Mouse (Mus musculus) stomach, embryonic 15.5 days (tissue): Measurements from ENCODE around the gene Hoxa2. TPM values are rescaled to one million over a fixed set of nuclear protein-coding genes. Genes with fewer than 3 reads are reported as not detected.

Experiments
- ATAC-seq: fragments of 200-750 bp; cut with Nextera tagmentation; 2 replicates; pipeline ENCODE4 v1.8.0; 2017; ENCODE audit warnings: low read depth, moderate number of reproducible peaks, moderate TSS enrichment; ENCODE audit not compliant: insufficient read depth, low FRiP score
- H3K27ac ChIP-seq: fragments of 300-500 bp; sonication (generic); 2 replicates; pipeline ENCODE4 v1.5.1; 2015; ENCODE audit warnings: mild to moderate bottlenecking, inconsistent platforms
- H3K27me3 ChIP-seq: fragments of 300-500 bp; sonication (generic); replicated peaks from 2 replicates; pipeline ENCODE4 v1.6.1; 2015; ENCODE audit warnings: inconsistent platforms
- H3K36me3 ChIP-seq: fragments of 300-500 bp; sonication (generic); 2 replicates; pipeline ENCODE4 v1.6.1; 2015; ENCODE audit warnings: inconsistent platforms
- H3K4me1 ChIP-seq: fragments of 300-500 bp; sonication (generic); 2 replicates; pipeline ENCODE4 v1.6.1; 2015; ENCODE audit warnings: inconsistent platforms
- H3K4me2 ChIP-seq: fragments of 300-500 bp; sonication (generic); 2 replicates; pipeline ENCODE4 v1.6.1; 2015; ENCODE audit warnings: mild to moderate bottlenecking, inconsistent platforms
- H3K4me3 ChIP-seq: fragments of 300-500 bp; sonication (generic); replicated peaks from 2 replicates; pipeline ENCODE4 v1.5.1; 2015; ENCODE audit warnings: inconsistent platforms
- H3K9ac ChIP-seq: fragments of 300-500 bp; sonication (generic); 2 replicates; pipeline ENCODE4 v1.6.1; 2015; ENCODE audit warnings: inconsistent platforms
- H3K9me3 ChIP-seq: fragments of 300-500 bp; sonication (generic); 2 replicates; pipeline ENCODE4 v1.6.1; 2016; ENCODE audit warnings: inconsistent platforms
- WGBS: fragments of 180-500 bp; shearing (Covaris S2); methylation state at CpG from one replicate; pipeline ENCODE4 v1.1.7; 2015; 5-methylcytosine and 5-hydroxymethylcytosine counted together
- polyA plus RNA-seq: library from polyadenylated mRNA; unstranded; fragments of >200 nt; fragmentation: Nextera tagmentation; extraction: Ambion mirVana; gene quantifications from 2 replicates; pipeline ENCODE4 v1.2.1, GENCODE M21; 2015

Gene Hoxa2
- polyA plus RNA-seq, 1 experiment from 2014 or later: 8.8 TPM

DNA sequence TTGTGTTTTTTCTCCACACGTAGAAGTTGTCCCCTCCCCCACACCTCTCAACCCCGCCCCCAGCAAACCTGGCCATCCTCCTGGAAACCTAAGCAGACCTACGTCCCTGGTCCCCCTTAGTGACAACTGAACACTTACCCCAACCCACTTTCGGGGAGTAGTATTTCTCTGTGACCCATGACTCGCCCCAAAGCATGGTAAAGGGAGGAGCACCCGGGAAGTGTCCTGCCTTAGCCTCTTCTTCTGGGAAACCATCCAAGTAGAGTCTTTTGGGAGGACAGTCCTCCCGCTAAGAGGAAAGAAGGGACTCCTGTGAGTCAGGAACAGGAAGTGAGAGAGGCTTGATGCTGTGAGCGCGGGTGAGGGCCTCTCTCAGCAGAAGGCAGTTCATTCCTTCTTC lies 4.7 kb downstream of the Hoxa2 start:
- H3K4me1 ChIP-seq: peaks cover 23% of the 10 kb centered on the region

DNA sequence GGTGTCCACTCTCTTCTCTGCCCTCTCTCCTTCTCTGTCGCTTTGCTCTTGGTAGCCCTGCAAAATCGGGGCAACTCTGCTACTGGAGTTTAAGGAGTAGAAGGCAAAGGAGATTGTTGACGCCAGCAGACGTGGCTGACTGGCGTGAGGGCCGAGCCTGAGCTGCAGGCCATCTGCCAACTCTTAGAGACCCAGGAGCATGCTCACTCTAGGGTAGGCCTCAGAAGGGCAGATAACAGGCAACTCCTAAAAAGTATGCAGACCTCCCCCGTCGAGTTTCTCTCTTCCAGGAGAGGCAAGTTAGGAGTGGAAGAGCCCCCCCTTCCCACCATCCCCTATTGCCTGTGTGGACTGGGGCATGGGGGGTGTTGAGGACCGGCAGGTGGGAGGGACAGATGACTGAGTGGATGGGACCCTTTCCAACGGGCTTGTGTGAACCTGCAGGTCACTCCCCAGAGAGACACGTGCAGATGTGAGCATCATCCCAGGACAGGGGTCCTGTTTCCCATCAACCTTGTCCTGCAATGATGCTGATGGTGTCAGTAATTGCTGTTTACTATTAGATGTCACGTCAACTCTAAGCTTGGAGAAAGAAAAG lies 5.4 kb downstream of the Hoxa2 start:
- 7% methylated on average over 12 of the region's 12 CpGs for WGBS
- H3K4me3 ChIP-seq: peak overlapping the region; percentile 67
- H3K27me3 ChIP-seq: peaks cover 18% of the 10 kb centered on the region; the same call in 1 of the 2 replicates
- ATAC-seq: no peak
- H3K9me3 ChIP-seq: no peaks in the 10 kb centered on the region
- H3K4me1 ChIP-seq: peaks cover 21% of the 10 kb centered on the region
- peak overlapping the region; percentile 96 for H3K27ac ChIP-seq
- peak overlapping the region; percentile 67; the same call in 1 of the 2 replicates for H3K9ac ChIP-seq
- peak overlapping the region; percentile 88 for H3K4me2 ChIP-seq
- no peaks in the 10 kb centered on the region for H3K36me3 ChIP-seq

More for the DNA sequence above, 4.7 kb downstream of the Hoxa2 start:
- Histone ChIP-seq H3K9ac (no peak overlapping the region), H3K27ac (peak overlapping the region; percentile 96), H3K4me3 (peak overlapping the region; percentile 67), H3K27me3 (peaks cover 18% of the 10 kb centered on the region; the same call in 1 of the 2 replicates), H3K4me2 (peak overlapping the region; percentile 88), H3K9me3 (no peaks in the 10 kb centered on the region), H3K36me3 (no peaks in the 10 kb centered on the region)
- 5% methylated on average over 9 of the region's 9 CpGs for WGBS
- ATAC-seq: no peak

DNA sequence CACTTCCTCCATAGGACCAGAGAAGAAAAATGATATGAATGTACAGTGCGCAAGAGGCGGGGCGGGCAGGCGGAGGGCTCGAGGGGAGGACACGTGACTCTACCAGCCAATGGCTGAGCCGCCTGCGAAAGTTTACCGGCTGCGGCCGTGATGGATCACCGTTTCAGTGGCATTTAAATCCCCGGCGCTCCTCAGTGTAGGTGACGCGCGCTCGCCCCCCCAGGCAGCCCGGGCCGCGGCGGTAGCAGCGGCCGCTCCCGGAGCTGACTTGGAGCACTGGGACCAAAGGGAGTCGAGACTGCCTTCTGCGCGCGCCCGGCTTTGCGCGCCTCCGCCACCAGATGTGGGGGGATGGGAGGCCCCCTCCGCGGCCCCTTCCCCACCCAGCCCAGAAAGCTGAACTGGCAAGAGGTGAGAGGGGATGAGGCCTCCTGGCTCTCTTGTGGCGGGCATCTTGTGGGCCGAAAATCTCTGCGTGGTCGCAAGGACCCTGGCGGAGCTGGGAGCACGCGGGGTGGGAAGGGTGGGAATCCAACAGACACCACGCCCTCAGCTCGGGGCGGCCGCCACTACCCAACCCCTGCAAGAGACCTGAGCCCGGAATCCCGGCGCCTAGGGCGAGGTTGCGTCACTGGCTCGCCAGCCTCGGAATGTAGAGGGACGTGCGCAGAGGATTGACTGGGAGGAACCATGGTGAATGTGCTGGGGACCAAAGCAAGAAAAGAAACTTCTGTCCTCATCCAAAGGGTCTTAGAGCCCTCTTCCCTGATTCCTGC lies 6.2 kb downstream of the Hoxa2 start, which contains the start of gene Hoxa1:
TSS of gene Hoxa1 (minus strand) at position 42 of the 776 bp plus-strand sequence.
- peak within 1 kb of the TSS; percentile 96 for H3K27ac ChIP-seq
- H3K4me2 ChIP-seq: peak within 1 kb of the TSS; percentile 88
- no peaks in the 10 kb centered on the region for H3K36me3 ChIP-seq
- peak within 1 kb of the TSS; percentile 67 for H3K9ac ChIP-seq
- peaks cover 21% of the 10 kb centered on the region for H3K4me1 ChIP-seq
- peak; percentile 83 for ATAC-seq
- H3K27me3 ChIP-seq: peaks cover 18% of the 10 kb centered on the region; the same call in 1 of the 2 replicates
- peak within 1 kb of the TSS; percentile 67 for H3K4me3 ChIP-seq
- H3K9me3 ChIP-seq: no peaks in the 10 kb centered on the region
- WGBS: under 1% methylated on average over 53 of the region's 55 CpGs

DNA sequence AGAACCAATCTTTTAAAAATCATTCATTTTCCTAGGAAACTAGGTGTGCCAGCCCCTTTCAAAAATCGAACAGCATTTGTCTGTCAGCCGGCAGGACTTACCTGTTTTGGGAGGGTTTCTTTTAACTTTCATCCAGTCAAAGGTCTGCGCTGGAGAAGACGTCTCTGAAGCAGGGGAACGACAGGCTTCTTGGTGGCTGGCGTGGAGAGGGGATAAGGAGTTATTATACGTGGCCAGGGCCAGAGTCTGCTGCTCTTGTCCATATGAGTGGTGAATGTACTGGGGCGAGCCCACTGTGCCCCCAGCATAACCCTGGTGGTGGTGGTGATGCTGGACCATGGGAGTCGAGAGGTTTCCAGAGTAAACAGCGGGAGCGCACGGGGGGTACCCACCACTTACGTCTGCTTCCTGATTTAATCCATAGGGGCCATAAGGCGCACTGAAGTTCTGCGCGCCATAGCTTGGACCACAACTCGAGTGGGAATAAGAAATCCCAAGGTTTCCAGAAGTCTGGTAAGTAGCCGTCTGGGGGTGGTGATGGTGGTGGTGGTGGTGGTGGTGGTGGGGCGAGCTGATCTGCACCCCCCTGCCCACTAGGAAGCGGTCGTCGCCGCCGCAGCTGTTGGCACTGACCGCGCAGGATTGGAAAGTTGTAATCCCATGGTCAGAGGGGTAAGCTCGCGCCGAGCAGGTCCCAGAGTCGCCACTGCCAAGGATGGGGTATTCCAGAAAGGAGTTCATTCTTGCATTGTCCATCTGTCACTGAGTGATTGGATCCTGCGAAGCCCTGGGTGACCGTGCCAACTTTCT lies 7.0 kb downstream of the Hoxa2 start:
- no peak overlapping the region for H3K9ac ChIP-seq
- H3K4me3 ChIP-seq: peak overlapping the region; percentile 67
- no peak overlapping the region for H3K27ac ChIP-seq
- peak overlapping the region; percentile 88 for H3K4me2 ChIP-seq
- H3K27me3 ChIP-seq: peaks cover 18% of the 10 kb centered on the region; the same call in 1 of the 2 replicates
- H3K36me3 ChIP-seq: no peaks in the 10 kb centered on the region
- no peaks in the 10 kb centered on the region for H3K9me3 ChIP-seq
- WGBS: 4% methylated on average over 32 of the region's 32 CpGs
- H3K4me1 ChIP-seq: peaks cover 21% of the 10 kb centered on the region
- ATAC-seq: no peak; the same call in 1 of the 2 replicates

DNA sequence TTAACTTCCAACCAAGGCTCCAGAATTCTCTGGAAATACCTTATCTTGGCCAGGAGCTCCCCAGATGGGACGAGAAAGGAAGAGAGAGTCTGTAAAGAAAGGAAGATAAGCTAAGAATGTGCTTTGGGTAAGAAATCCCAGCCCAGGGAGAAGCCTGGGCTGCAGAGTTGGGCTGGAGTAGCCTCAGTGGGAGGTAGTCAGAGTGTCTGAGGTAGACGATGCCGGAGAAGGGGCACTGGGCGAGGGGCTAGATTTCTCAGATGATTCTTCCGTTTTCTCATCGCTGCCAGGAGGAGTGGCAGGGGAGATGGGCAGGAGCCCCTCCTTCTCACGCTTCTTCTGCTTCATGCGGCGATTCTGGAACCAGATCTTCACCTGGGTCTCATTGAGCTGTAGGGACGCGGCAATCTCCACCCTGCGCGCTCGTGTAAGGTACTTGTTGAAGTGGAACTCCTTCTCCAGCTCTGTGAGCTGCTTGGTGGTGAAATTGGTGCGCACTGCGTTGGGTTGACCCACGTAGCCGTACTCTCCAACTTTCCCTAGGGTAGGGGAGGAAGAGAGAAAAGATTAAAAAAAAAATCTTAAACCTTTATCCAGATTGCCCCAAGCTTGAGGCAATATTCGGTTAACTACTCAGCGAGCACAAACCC lies 8.0 kb downstream of the Hoxa2 start:
- 25% methylated on average over 20 of the region's 20 CpGs for WGBS
- no peaks in the 10 kb centered on the region for H3K36me3 ChIP-seq
- no peak overlapping the region for H3K9ac ChIP-seq
- peaks cover 20% of the 10 kb centered on the region; the same call in 1 of the 2 replicates for H3K27me3 ChIP-seq
- H3K4me2 ChIP-seq: peak overlapping the region; percentile 88
- H3K9me3 ChIP-seq: no peaks in the 10 kb centered on the region
- H3K4me3 ChIP-seq: 0 out of 2 replicates have a peak overlapping the region, but pooled peaks have one; percentile 67
- no peak overlapping the region for H3K27ac ChIP-seq
- ATAC-seq: no peak
- peaks cover 21% of the 10 kb centered on the region for H3K4me1 ChIP-seq

DNA sequence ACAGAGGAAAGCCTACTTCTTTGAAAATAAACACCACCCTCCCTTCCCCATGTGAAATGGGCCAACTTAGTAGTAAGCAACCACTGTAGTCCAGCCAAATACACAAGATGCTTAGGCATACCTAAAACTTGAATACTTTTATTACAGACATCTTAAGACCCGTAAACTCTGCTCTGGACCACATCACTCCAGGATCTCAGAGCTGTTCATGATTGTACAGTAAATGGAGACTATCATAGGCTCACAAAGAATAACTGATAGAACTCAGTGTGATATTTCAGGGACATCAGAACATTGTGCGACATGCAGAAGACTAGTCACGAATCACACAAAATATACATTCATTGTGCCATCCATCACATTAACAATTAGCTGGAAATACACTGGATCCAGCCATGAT lies 9.2 kb downstream of the Hoxa2 start:
- H3K27me3 ChIP-seq: peaks cover 22% of the 10 kb centered on the region; the same call in 1 of the 2 replicates

DNA sequence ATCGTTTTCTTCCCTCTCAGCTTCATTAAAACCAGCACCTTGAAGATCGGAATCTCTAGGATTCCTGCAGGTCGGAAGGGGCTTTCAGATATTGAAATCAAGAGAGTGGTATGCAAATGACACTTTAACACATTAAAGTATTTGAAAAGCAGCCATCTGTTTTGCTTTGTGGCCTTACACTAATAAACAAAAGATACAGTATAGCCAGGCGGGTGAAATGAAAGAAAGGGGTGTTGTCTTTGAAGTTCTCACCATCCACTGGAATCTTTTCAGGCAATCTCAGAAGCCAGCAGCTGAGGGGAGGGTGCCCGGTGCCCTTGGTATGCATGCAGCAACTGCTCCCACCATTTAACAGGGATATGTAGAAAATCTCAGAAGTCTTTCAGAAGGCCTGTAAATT lies 10.6 kb downstream of the Hoxa2 start:
- no peak overlapping the region for H3K27ac ChIP-seq
- no peak overlapping the region for H3K4me3 ChIP-seq
- H3K4me2 ChIP-seq: no peak overlapping the region
- peaks cover 8% of the 10 kb centered on the region for H3K4me1 ChIP-seq
- H3K27me3 ChIP-seq: peaks cover 29% of the 10 kb centered on the region
- no peak for ATAC-seq
- no peaks in the 10 kb centered on the region for H3K9me3 ChIP-seq
- no peaks in the 10 kb centered on the region for H3K36me3 ChIP-seq
- 61% methylated on average over 5 of the region's 5 CpGs for WGBS
- no peak overlapping the region for H3K9ac ChIP-seq

More for the DNA sequence above, 9.2 kb downstream of the Hoxa2 start:
- no peak for ATAC-seq
- H3K36me3 ChIP-seq: no peaks in the 10 kb centered on the region
- 74% methylated on average over 3 of the region's 3 CpGs for WGBS
- H3K9me3 ChIP-seq: no peaks in the 10 kb centered on the region
- H3K27ac ChIP-seq: no peak overlapping the region
- H3K9ac ChIP-seq: no peak overlapping the region
- H3K4me1 ChIP-seq: peaks cover 21% of the 10 kb centered on the region
- H3K4me2 ChIP-seq: no peak overlapping the region
- H3K4me3 ChIP-seq: no peak overlapping the region

DNA sequence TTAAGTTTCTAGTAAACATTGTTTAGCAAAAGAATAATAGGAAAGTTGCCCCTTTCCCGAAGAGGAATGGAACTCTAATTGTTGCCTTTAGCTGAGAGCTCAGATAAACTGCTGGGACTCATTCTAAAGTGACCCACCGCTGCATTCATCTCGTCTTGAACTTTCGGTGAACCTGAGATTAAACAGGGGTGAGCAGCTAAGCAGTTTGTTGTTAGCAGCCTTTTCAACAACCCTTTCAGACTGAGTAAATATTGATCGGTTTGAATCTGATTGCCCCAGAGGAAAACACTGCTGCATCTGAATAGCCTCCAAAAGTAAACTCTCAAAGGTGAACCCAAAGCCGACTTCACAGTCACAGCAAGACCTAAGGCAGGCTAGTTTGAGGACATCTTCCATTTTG lies 11.4 kb downstream of the Hoxa2 start:
- Histone ChIP-seq H3K4me2 (no peak overlapping the region), H3K9ac (no peak overlapping the region), H3K27me3 (peaks cover 29% of the 10 kb centered on the region), H3K36me3 (no peaks in the 10 kb centered on the region), H3K27ac (no peak overlapping the region), H3K4me1 (peaks cover 7% of the 10 kb centered on the region; the same call in 1 of the 2 replicates), H3K4me3 (no peak overlapping the region), H3K9me3 (no peaks in the 10 kb centered on the region)
- no peak for ATAC-seq
- 24% methylated on average over 6 of the region's 6 CpGs for WGBS

DNA sequence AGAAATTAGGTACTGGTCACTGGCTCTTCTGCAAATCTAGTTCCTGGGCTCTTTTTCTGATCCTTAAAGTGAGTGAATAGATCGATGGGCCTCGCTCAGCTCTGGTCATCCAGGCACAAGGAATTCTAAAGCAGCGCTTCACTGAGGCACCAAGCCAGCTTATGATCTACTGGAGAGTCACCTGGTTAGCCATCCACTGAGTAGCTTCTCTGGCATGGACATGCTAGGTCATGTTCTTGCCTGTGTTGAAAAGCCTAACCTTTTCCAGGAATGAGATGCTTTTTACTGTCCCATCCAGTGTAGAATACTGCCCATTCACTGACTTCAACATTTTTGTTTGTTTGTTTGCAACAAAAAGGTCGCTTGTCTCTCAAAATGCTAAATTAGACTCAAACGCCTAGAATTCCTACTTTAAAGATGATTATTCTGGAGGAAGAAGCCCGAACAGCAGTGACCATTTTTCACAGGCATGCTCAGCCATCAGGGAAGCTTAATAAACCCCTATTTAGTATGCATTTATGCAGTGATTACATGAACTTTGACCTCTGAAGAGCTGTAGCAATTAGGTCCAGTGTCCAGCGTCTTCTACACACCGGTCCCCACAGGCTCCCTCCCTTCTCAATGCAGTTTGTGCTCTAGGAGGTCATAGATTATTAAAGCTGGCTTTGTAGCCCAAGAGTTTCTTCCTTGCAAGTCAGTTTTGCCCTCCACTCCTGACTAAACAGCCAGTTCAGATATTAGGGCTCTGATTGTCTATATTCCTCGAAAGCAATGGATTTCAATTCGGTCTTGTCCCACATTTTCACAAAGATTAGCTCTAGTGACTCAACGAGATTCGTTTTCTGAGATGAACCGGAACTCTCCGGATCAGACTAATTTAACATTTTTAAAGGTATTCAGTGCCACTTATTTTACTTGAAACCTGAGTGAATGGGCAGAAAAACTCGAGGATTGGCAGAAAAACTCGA lies 12.1 kb downstream of the Hoxa2 start:
- H3K9me3 ChIP-seq: no peaks in the 10 kb centered on the region
- H3K36me3 ChIP-seq: no peaks in the 10 kb centered on the region
- no peak overlapping the region for H3K9ac ChIP-seq
- 43% methylated on average over 16 of the region's 16 CpGs for WGBS
- peaks cover 27% of the 10 kb centered on the region for H3K27me3 ChIP-seq
- H3K4me3 ChIP-seq: no peak overlapping the region
- no peak for ATAC-seq
- H3K4me2 ChIP-seq: no peak overlapping the region
- H3K4me1 ChIP-seq: peaks cover 4% of the 10 kb centered on the region; the same call in 1 of the 2 replicates
- no peak overlapping the region for H3K27ac ChIP-seq

DNA sequence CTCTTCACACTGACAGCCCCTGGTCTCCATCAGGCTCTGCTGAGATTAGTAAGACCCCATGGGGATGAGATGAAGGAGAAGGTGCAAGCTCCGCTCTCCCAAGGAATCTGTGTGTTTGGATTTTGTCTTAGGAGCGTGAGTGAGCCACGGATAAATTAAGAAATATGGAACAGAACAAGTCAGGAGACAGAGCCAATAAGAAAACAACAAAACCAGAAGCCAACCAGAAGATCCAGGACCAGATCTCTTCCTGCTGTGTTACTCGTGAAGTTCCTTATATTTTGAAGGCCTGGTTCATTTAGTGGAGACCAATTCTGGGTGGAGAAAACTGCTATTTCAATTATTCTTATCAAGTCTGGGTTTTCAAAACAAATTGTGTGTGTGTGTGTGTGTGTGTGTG lies 13.1 kb downstream of the Hoxa2 start:
- Histone ChIP-seq H3K27me3 (peaks cover 23% of the 10 kb centered on the region), H3K27ac (no peak overlapping the region), H3K36me3 (no peaks in the 10 kb centered on the region), H3K4me1 (peaks cover 4% of the 10 kb centered on the region; the same call in 1 of the 2 replicates), H3K9ac (no peak overlapping the region), H3K4me3 (no peak overlapping the region), H3K4me2 (no peak overlapping the region), H3K9me3 (no peaks in the 10 kb centered on the region)
- ATAC-seq: no peak
- WGBS: 43% methylated on average over 4 of the region's 4 CpGs
